Mouse (Mus musculus): ENCODE results near the gene Ccr10.

GRCm38 (mm10) chr11:101134217-101134865 is 40.9 kb downstream of the Ccr10 start:
- TF ChIP-seq POLR2A (IDR thresholded peaks at IDR 0.05; ENCODE audit: insufficient read depth, low read length): no peak
- TF ChIP-seq CTCF (IDR thresholded peaks at IDR 0.05; ENCODE audit: low read depth, low read length): no peak

Measured in ES-Bruce4 (cell line).